Mouse (Mus musculus) kidney, postnatal 10 days (tissue): Measurements from ENCODE around the gene Zdhhc1.

Source experiments
- DNase-seq: peaks from one replicate; pipeline ENCODE4 v3.0.0; 2021; ENCODE audit warnings: mixed read lengths

Zdhhc1 gene

DNA sequence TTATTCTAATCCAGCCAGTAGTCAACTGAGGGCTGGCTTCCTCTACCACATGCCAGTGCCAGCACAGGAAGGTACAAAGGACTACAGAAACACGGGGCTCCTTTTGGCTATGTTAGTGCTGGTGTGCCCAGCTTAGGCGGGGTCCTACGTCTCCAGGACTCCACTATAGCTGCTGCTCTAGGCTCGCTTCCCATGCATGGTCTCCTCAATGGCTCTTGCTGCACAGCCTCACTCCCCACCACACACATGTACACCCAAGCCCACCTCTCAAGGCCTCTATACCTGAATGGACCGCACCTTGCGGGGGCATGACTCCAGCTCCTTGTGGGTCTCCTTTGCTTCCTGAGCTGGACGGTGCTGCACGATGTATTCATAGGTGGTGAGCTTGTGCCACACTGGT is 21.0 kb downstream of the Zdhhc1 start:
- DNase-seq = no peak

DNA sequence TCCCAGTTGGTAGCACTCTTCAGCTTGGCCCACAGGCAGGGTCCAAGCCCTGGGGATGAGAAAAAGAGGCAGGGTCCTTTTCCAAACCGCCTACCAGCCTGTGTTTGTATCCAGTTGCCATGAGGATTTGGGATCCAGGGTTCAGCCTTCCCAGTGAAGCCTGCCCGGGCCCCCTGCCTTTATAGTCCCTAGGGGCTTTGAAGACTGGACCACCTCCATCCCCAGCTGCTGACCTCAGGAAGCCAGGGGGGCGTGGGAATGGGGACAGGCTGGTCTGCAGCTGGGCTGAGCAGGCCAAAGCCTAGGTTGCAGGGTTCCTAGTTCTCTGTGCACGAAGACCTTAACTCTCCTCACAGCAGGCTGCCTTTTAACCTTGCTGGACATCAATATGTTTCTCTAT is 21.4 kb downstream of the Zdhhc1 start:
- DNase-seq = peak; percentile 65

DNA sequence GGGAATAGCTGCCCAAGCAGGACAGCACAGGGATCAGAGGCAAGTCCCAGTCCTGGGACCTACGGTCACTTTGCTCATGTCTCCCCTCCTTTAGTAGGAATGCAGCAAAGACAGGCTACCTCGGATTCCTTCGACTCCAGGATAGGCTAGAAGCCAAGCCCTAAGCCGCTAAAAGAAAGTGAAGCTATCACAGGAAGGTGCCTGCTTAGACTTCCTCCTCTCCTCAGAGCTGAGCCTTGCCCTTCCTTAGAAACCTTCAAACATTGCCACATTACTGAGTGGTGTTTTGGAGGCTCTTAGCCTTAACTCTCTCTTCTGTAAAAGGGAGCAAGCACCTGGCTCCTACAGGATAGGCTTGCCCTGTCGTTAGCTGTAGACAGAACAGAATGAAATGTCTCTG is 22.0 kb downstream of the Zdhhc1 start:
- DNase-seq = no peak

DNA sequence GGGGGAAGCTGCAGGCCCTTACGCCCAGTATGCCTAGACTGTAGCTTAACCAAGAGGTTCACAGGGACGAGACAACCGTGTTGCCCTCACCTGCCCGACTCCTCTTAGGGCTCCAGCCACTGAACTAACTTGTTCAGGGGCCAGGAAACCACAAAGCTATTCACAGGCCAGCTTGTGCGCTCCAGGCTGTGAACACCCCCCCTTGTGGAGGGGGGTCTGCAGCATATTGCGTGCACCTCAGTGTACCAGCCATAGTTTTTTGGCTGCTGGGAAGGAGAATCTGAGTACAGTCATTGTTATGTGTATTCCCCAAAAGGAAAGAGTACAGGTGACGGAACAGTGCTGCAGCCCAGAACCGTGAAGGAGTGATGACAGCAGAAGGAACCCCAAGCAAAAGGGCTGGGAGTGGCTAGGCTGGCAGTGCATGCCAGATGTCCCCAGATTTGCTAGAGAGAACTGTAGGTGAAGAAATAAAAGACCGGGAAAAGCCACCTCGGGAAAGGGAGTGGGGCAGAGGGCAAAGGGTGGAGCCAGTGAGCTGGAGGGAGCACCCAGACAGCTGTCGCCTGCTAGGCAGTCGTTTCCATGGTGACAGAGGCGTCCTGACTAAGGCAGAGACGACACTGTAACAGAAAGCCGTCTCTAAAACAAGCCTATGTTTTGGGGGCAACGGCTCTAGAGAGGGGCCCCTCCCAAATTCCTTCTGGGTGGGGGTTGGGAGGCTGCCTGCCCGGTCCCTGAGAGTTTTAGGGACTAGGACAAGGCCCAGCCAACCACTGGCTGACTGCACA is 22.7 kb downstream of the Zdhhc1 start:
- peak; percentile 80 for DNase-seq

DNA sequence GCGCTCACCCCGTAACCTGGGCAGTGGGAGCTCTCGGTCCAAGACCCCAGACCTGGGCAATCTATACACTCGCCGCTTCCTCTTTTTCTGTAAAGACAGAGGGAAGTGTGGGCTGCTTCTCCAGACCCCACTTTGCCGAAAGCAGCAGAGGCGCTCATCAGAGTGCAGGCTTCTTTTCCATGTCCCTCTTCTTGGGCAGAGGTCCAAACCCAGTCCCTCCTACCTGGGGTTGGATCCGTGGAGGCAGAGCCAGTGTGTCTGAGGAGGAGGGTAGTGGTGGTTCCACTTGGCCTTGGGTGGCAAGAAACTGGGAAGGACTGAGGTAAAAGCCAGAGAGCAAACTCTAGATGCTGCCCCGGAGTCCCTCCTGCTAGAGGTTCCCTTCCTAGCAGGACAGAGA is 23.7 kb downstream of the Zdhhc1 start:
- DNase-seq = no peak

DNA sequence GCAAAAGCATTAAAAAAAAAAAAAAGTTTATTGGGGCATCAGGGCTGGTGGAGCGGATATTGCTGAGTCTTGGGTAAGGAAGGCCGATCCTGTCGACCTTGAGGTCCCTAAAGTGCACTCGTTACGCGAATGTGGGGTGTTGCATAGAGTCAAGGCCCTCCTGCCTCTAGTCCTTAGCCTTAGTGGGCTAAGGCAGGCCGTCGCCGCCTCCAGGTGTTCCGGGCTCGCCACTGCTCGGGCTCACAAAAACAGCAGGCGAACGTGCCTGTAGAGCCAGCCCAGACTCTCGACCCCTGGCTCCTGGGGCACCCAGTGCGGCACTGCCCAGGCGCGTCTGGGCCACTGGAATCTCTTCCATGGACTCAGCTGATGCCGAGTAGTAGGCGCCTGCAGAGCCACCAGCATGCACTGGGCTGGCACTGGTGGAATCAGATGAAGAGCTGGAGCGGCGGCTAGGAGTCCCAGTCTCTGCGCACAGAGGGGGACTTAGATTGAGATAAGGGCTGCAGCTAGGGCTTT is 24.2 kb downstream of the Zdhhc1 start:
- DNase-seq = no peak

DNA sequence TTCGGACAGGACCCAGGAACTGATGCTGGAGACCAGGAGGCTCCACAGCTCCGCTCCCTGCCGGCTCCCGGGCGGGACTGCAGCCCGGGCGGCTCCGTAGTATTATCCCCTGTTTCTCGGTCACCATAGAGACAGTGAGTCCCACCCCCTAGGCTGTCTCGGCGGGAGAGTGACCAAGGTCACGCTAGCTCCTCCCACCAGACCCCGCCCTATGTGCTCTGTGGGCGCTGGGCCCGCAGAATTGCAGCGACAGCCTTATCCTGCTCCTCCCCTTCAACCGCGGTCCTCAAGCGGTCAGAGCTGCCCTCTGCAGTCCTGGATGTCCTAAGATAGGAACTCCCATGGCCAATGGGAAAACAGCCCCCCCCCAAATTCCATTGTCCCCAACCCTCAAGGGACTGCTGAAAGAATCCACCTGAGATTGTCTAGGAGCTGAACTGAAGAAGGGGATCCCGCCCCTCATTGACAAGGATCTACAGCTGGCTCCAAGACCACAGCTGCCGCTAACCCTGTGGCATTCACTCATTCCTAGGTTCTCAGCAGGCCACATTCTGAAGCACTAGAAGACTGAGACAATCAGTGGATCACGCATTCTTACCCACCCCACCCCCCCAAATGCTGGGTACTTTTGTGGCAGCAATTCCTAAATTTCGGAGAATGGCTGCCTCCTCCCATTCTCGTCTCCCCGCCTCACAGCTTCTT is 25.2 kb downstream of the Zdhhc1 start, which contains the start of gene Tppp3:
Tppp3 (minus strand) TSS at position 213 of the 702 bp plus-strand sequence.
- peak; percentile 97 for DNase-seq

DNA sequence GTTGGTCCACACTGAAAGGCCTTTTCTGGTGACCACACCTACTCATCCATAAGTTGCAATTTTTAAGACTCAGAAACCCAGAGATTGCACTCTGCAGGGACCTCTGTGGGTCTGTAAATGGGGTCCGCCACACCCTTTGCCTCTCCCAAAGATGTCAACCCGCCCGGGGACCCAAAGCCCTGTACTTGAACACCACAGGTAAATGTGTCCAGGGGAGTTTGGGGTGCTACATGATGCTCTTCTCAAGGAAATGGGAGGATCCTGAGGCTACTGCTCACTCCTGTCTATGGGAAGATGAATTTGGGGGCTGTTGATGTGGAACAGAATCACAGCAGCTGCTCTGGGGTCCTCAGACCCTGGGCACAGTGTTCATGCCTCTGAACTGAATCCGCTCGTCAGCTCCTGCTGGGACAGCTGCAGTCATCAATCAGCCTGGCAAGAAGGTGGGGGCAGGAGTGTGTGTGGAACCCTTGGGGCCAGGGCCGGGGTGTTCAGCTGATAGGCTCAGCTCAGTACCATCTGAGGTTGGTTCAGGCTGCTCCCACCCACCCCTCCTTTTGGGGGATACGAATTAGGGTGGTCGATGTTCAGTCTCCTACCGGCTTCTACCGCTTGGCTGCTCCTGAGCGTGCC is 25.9 kb downstream of the Zdhhc1 start:
- no peak for DNase-seq

DNA sequence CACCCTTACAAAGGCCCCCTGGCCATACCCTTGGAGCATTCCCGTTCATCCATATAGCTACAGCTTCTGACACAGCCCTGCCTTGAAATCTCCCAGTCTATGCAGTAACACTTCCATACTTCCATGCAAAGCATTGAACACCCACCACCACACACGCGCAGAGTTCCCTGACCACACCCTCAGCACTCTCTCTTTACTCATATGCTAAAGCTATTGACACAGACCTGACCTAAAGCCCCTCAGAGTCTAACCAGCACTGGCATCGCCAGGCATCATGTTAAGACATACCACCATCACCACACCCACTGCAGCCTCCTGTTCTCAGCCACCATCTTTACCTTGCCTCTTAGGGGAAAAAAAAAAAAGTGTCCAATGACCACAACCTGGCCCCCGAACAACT is 26.4 kb downstream of the Zdhhc1 start:
- no peak for DNase-seq

DNA sequence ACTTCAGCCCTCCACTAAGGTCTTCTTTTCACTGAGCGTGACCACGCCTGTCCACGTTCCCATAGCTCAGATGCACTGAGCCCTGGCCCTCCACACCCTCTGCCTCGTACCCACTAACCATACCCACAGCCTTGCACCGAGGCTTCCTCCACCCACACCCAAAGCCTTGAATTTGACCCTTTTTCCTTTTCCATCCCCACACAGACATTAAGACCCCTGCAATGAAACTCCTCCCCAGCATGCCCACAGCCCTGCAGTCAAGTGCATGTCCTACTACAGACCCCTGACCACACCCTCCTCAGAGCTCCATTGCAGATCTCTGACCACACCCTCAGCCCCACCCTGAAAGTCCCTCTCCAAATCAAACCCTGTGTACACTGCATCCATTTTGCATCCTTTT is 26.9 kb downstream of the Zdhhc1 start:
- DNase-seq = no peak

DNA sequence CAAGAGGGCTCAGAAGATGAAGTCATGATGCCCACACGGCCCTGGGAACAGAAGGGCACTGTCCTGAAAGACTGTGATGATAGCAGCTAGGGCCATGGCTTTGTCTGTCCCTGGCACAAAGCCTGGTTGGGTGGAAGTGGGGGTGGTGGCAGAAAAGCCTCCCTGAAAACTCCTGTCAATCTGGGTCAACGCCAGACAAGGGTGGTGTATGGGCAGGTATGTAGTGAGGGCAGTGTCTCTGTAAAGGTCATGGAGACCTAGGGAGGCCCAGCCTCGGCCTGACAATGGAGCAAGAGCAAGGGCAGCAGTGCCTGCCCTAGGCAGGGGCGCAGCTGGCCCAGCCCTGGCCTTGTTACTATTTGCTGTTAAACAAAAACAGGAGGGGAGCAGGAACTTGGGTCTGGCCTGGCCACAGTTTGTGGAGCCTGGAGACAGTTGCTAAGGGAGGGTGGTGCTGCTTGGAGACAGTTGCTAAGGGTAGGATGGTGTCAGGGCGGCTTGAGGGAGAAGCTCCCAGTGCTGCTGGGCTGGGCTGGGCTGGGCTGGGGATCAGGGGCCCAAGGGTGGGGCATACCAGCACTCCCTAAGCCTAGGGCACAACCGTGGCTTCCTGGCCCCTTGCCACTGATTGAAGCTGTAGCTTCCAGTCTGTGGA is 27.5 kb downstream of the Zdhhc1 start:
- DNase-seq = peak; percentile 27

DNA sequence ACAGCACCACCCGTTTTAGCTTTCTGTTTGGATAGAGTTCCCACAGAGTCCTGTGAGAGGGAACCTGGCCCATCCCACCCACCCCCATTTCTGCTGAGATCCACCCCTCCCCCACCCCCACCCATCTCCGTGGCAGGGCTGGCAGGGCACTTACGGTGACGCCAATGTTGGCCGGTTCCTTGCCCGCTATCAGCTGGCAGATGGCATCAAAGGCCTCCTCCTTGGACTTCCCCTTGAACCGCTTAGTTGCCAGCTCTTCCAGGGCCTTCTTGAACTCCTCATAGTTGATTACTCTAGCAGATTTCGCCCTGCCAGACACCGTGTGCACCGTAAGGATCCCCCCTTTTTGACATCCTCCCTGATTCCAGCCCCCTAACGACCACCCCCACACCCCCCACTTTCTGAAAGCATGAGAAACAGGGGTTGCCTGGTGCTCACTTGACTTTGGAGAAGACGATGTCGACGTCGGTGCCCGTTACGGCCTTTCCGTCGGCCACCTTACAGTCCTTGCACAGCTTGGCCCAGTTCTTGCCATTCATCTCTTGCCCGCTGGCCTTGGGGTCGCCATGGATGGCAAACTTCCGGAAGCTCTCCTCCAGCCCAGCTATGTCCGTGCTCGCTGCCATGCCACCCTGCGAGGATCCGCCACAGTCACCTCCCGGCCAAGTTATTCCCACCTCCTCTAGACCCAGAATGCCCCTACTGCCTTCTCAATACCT is 28.5 kb downstream of the Zdhhc1 start:
- no peak for DNase-seq

DNA sequence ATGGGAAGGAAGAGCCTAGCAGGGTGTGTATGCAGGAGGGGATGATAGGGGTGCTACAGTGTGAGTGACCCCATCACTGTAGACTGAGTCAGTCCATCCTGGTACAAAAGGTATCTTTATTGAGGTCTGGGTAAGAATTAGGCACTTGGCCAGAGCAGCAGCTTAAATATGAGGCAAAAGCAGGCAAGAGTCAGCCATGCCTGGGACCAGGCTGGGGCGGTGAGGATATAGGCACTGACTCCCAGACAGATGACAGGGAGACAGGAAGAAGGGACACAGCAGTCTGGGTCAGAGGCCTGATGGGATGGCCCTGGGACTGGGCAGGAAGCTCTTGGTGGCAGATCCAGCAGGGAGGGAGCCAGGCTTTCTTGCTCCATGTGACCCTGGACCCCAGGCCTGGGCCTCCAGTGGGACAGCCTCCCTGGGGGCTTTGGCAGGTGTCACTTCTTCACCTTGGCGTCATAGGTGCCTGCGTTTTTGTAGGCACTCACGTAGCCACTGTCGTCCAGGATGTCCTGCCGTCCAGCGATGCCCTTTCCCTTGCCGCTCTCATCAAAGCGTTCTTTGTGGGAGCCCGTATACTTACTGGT is 29.2 kb downstream of the Zdhhc1 start:
- DNase-seq = no peak

DNA sequence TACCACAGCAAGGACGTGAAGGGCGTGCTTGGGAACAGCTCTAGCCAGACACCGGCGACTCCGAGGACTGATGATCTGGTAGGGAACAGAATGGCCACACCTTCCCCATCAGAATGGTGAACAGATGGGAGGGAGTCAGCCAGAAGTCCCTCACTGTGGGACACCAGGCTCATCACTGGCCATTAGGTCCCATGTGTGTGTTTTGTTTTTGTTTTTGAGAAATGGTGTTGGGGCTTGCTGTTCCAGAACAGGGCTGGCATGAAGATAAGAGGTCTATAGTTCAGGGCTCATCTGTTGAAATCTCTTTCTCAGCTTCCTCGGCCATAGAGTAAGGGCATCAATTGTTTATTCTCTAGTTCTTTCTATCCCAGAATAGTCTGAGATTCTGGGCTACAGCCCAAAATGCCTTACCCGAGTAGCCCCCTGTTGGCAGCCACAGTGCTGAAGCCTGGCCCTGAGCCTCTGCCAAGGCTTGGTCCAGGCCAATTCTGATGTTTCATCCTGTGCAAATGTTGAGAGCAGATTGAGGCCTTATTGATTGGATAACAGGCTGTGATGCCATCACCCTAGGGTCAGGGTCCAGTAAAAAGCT is 29.9 kb downstream of the Zdhhc1 start:
- no peak for DNase-seq

DNA sequence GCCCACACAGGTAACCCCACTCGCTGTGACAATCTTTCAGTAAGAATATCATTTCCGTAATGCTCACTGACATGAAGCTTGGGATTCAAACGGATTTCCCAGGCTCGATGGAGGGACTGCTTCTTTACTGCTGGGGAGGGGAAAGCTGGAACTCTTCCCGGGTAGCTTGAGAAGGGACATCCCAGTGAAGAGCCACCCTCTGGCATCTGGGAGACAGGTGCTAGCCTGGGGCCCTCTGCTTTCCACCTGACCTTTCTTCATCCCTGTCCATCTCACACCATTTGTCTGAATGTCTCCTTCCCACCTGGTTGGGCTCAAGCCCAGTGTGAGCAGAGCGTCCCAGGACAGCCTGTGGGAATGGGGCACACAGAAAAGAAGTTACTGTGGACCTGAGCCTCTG is 30.5 kb downstream of the Zdhhc1 start:
- no peak for DNase-seq

DNA sequence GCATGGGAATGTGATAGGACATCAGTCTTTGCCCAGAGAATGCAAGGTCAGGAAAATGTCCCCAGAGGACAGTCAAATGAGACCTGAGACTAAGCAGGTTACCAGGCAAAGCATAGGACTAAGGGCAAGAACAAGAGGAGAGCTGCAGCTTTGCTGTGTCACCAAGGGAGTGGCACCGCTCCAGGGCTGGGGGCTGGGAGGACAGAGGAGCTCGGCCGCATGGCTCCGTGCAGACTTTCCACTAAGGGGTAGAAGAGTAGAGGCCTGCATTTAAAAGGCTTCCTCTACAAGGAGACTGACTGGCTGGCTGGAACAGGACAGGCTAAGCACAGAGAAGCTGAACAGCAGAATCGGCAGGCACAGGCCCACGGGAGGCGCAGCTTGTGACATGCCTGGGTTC is 32.1 kb downstream of the Zdhhc1 start:
- peak; percentile 52 for DNase-seq

DNA sequence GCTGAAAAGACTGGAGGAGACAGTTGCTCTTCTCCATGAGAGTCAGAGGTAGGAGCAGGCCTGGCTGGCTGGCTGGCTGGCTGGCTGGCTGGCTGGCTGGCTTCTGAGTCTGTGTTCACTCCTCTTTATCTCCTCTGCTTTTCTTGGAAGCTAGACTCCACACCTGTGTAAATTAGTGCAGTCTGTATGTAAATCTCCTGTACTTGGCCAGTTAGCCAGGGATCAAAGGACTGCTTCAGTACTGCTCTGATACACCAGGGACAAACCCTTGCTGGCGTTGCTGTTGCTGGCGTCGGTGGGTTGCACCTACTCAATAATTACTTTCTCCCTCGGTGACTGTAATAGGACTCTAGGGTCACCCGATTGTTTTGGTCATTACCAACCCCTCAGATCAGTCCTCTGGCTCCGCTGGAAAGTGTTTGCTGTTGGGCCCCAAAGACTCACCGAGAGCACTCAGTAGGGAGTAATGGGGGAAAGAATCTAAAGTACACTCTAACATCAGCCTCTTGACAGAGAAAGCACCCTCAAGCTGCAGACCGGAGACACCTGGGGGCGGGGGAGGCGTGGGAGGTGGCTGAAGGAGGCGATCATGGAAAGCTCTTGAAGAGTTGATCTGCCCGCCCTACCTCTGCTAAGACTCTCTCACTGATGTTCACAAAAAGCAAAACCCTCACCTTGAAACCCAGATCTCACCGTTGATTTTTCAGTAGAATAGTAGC is 35.5 kb downstream of the Zdhhc1 start:
- DNase-seq = no peak

DNA sequence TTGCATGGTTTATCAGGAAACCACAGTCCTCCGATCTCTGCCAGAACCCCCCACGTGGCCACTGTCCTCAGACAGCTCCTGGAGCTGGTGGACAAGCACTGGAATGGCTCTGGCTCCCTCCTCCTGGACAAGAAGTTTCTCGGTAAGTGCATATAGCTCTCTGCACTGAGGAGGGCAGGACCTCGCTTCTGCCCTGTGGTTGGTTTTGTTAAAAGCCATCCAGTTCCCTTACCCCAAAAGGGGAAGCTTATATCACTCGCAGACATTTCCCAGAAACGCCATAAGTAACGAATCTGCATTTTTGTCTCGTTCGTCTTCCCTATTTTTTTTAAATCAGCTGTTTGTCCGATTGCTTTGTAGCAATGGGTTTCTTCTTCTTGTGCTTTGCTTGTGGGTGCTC is 41.5 kb downstream of the Zdhhc1 start:
- no peak for DNase-seq

DNA sequence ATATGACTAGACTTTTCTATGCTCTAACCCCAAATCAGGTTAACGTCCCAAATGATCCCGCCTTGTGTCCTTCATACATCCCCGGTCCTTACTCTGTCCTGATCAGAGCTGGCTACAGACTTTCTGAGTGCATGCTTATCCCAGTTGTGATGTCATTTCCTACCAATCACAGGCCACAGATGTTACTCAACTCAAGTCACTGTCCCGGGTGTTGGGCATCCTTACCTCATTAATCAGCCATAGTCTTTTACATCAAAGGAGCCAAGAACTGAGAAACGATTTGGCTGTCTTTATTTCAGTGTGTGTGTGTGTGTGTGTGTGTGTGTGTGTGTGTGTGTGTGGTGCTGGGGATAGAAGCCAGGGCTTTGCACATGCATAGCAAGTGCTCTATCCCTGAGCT is 42.6 kb downstream of the Zdhhc1 start:
- no peak for DNase-seq

DNA sequence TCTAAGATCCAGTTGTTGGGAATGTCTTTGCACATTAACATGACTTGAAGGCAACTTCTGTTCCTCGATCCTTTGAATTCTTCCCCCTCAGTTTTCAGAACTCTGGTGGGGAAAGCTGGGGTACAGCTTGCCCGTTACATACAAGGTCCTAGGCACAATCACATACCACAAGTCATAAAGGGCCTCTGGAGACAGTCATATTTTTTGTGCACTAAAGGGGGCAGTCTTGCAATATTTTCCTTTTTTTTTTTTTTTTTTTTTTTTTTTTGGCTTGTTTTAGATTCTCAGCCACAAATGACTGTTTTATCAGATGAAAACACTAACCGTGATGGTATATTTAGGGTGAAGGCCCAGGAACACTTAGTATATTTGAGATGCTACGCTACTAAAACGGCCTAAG is 43.4 kb downstream of the Zdhhc1 start:
- no peak for DNase-seq
